Mouse (Mus musculus) liver, embryonic 13.5 days (tissue): ENCODE measurements around the gene Txndc2. TPM values are rescaled to one million over a fixed set of nuclear protein-coding genes. Genes with fewer than 3 reads are reported as not detected.

ENCODE experiments used
- polyA plus RNA-seq: library from polyadenylated mRNA; unstranded; fragments of >200 nt; fragmentation: Nextera tagmentation; extraction: Ambion mirVana; gene quantifications from 2 replicates; pipeline ENCODE4 v1.2.1, GENCODE M21; 2015

Txndc2 gene
- polyA plus RNA-seq, 1 experiment from 2014 or later: not detected

Other genes with a start within 250 kb of the Txndc2 start
- gene Tmem232, start 101.4 kb downstream of the Txndc2 start, polyA plus RNA-seq: not detected in 2 replicates
- 76.8 and 91.4 TPM in 2 replicates for gene Vapa, start 28.6 kb downstream of the Txndc2 start, polyA plus RNA-seq
- 4.5 and 5.3 TPM in 2 replicates for gene Rab31, start 130.6 kb upstream of the Txndc2 start, polyA plus RNA-seq
- gene Ppp4r1, start 140.4 kb upstream of the Txndc2 start, polyA plus RNA-seq: 10.1 and 12.2 TPM in 2 replicates
- gene Ralbp1, start 243.6 kb upstream of the Txndc2 start, polyA plus RNA-seq: 47.2 and 53.3 TPM in 2 replicates